Mouse (Mus musculus): ENCODE measurements around the gene Gm10638.

DNA sequence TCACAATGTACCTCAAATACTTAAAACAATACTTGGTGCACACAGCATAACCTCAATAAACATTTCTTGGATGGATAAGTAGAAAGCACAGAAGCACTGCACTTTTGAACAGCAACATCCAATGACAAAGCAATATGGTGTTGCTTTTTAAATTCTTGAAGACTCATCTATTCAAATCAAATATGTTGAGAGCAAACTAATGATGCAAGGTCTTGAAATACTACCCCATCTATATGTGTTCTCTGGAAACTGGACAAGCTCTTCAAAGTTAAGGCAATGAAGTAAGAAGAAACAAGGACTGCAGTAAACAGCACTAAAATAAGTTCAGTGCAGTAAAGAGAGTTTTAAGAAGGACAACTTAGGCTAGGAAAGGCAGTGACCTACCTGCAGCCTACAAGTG is 4.6 kb upstream of the Gm10638 start:
- no peak for TF ChIP-seq EP300 (optimal IDR thresholded peaks at IDR 0.05)
- TF ChIP-seq CTCF (IDR thresholded peaks at IDR 0.05; ENCODE audit: low read depth), result no peak

Data from stomach, postnatal 0 days (tissue).